23 mouse cellular contexts compared by ENCODE assay signal in the genomic region with DNA sequence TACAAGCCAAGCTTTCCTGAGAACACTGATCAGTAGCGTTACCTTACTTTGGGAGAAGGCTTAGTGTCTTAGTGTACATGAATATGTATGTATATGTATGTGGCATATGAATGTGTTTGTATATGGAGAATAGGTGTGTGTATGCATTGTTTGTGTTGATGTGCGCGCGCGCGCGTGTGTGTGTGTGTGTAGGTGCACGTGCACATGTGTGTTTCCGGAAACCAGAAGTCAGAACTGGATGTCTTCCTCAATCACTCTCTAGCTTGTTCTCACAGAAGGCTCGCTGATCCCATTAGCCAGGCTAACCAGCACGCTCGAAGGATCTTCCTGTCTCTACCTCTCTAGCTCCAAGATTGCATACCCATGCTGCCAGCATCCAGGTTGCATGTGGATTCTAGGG. TPM values are rescaled to one million over a fixed set of nuclear protein-coding genes. Genes with fewer than 3 reads are reported as not detected.
DNase-seq lines count a peak whose midpoint lies in the region; ATAC-seq lines count a peak whose summit lies in the region.
"Had no signal": no experiment of that assay in that cellular context is flagged by ENCODE, and none has a peak within 500 bp of the region (broad histone marks: within the 10 kb centered on the region; RNA-seq: fewer than 3 reads in every experiment).

No protein-coding gene starts in this region.

- H3K27ac ChIP-seq in midbrain, embryonic 11.5 days (ENCODE audit: low read depth, low read length): no peak overlapping the region
- H3K27ac ChIP-seq in midbrain, embryonic 16.5 days (ENCODE audit: low read length): no peak overlapping the region
- H3K27ac ChIP-seq: embryonic facial prominence, embryonic 13.5 days; embryonic facial prominence, embryonic 15.5 days; forebrain, embryonic 10.5 days; forebrain, embryonic 12.5 days had no signal

- no peak overlapping the region for H3K4me2 ChIP-seq in midbrain, embryonic 11.5 days
- no peak overlapping the region for H3K4me2 ChIP-seq in midbrain, embryonic 16.5 days (ENCODE audit: low read length)
- H3K4me2 ChIP-seq: embryonic facial prominence, embryonic 13.5 days; embryonic facial prominence, embryonic 15.5 days; forebrain, embryonic 12.5 days had no signal

- H3K9me3 ChIP-seq in midbrain, embryonic 11.5 days (ENCODE audit: control insufficient read depth, low read length): no peaks in the 10 kb centered on the region
- no peaks in the 10 kb centered on the region for H3K9me3 ChIP-seq in midbrain, embryonic 16.5 days (replicated peaks; ENCODE audit: control insufficient read depth, low read length, poor library complexity, severe bottlenecking)
- H3K9me3 ChIP-seq: embryonic facial prominence, embryonic 13.5 days; embryonic facial prominence, embryonic 15.5 days; forebrain, embryonic 10.5 days; forebrain, embryonic 12.5 days had no signal

- peaks cover 6% of the 10 kb centered on the region for H3K4me1 ChIP-seq in midbrain, embryonic 11.5 days (ENCODE audit: control insufficient read depth, insufficient read depth, low read length)
- H3K4me1 ChIP-seq in midbrain, embryonic 16.5 days (ENCODE audit: control insufficient read depth, insufficient read depth, low read length): peaks cover 5% of the 10 kb centered on the region
- H3K4me1 ChIP-seq: embryonic facial prominence, embryonic 15.5 days had no signal

- intact Hi-C loops in left cerebral cortex, postnatal 14 days (cut with DNase I): no loop called here

- H3K27me3 ChIP-seq in midbrain, embryonic 11.5 days (ENCODE audit: control insufficient read depth, insufficient read depth, low read length): peaks cover 3% of the 10 kb centered on the region; the same call in 1 of the 2 replicates
- peaks cover 3% of the 10 kb centered on the region; the same call in 1 of the 2 replicates for H3K27me3 ChIP-seq in midbrain, embryonic 16.5 days (ENCODE audit: control insufficient read depth, insufficient read depth, low read depth, low read length)

- H3K4me3 ChIP-seq in midbrain, embryonic 11.5 days (ENCODE audit: low read depth, low read length): no peak overlapping the region
- no peak overlapping the region for H3K4me3 ChIP-seq in midbrain, embryonic 16.5 days (ENCODE audit: low read depth, low read length)
- H3K4me3 ChIP-seq: embryonic facial prominence, embryonic 13.5 days; embryonic facial prominence, embryonic 15.5 days; erythroblast, embryonic 14.5 days; forebrain, embryonic 10.5 days; forebrain, embryonic 12.5 days had no signal

- DNase-seq in heart, adult 11 months: peak; percentile 73
- DNase-seq in heart, adult 8-10 months (ENCODE audit: low spot score): no peak
- DNase-seq in midbrain, embryonic 11.5 days (ENCODE audit: low spot score, missing footprints): peak; percentile 14
- peak; percentile 64 for DNase-seq in naive thymus-derived CD4-positive, alpha-beta T cell, adult 2 months (ENCODE audit: low read depth)
- DNase-seq in left cerebral cortex, postnatal 14 days (ENCODE audit: low spot score in 2 of 2): no peak
- DNase-seq: adrenal gland, adult 2 months; adrenal gland, postnatal 10 days; adrenal gland, postnatal 25 days; cerebellum, adult 11 months; cerebellum, adult 18-20 months; cerebellum, adult 8-10 months; cerebellum, adult 9-11 months; cerebellum, postnatal 14 days; cerebellum, postnatal 36 days; embryo, embryonic 11 days had no signal

- no peak for ATAC-seq in midbrain, embryonic 11.5 days (ENCODE audit: low FRiP score)
- no peak for ATAC-seq in midbrain, embryonic 16.5 days
- ATAC-seq: forebrain, embryonic 14.5 days; forebrain, embryonic 16.5 days had no signal

- 94% methylated on average over 12 of the region's 12 CpGs for WGBS in midbrain, embryonic 11.5 days
- 96% methylated on average over 12 of the region's 12 CpGs for WGBS in midbrain, embryonic 16.5 days

- no peak overlapping the region for H3K9ac ChIP-seq in midbrain, embryonic 11.5 days (ENCODE audit: low read length)
- H3K9ac ChIP-seq in midbrain, embryonic 16.5 days (ENCODE audit: low read depth, low read length): no peak overlapping the region
- H3K9ac ChIP-seq: embryonic facial prominence, embryonic 13.5 days; embryonic facial prominence, embryonic 15.5 days; forebrain, embryonic 12.5 days had no signal

- H3K36me3 ChIP-seq in midbrain, embryonic 11.5 days (ENCODE audit: control insufficient read depth, insufficient read depth, low read length): no peaks in the 10 kb centered on the region
- no peaks in the 10 kb centered on the region for H3K36me3 ChIP-seq in midbrain, embryonic 16.5 days (ENCODE audit: control insufficient read depth, insufficient read depth, low read length)
- H3K36me3 ChIP-seq: embryonic facial prominence, embryonic 13.5 days; embryonic facial prominence, embryonic 15.5 days; forebrain, embryonic 10.5 days; forebrain, embryonic 12.5 days had no signal

RNA-seq across cellular contexts. Expression of a gene that starts 6.0 kb away (rescaled TPM):
- total RNA-seq in heart, adult 8-10 months (2022): 1 to 10 TPM; 4.7 to 6.3 (median 5.7) TPM
- 2.3 and 2.5 TPM in 2 replicates for polyA plus RNA-seq in midbrain, embryonic 11.5 days (2014; fragmentation: Nextera tagmentation; extraction: Ambion mirVana)
- polyA plus RNA-seq in midbrain, embryonic 16.5 days (2015; fragmentation: Nextera tagmentation; extraction: Ambion mirVana): 7.1 and 7.8 TPM in 2 replicates
- 10 to 100 TPM in 1 of 2 experiments, 1 to 10 TPM in 1; 9.4 to 12.7 TPM for total RNA-seq in left cerebral cortex, postnatal 14 days (2021)
- polyA plus RNA-seq: erythroblast, embryonic 14.5 days had no signal

Comparison
In these comparisons a context has a peak if more than half of its experiments do, and no peak if none do; other contexts are left out.
1. DNase-seq: peak in heart, adult 11 months (single experiment), midbrain, embryonic 11.5 days (single experiment) and naive thymus-derived CD4-positive, alpha-beta T cell, adult 2 months (single experiment); none in heart, adult 8-10 months (single experiment) and left cerebral cortex, postnatal 14 days (0 of 2).